Mouse (Mus musculus) hindbrain, embryonic 10.5 days (tissue): ENCODE measurements around the gene Ulk1. TPM values are rescaled to one million over a fixed set of nuclear protein-coding genes. Genes with fewer than 3 reads are reported as not detected.
"Not testable (repeated sequence)": the region's sequence is repeated elsewhere in the genome, so short reads cannot be mapped to it uniquely, and the experiment has no call there.

ENCODE experiments used
- DNase-seq: peaks from one replicate; pipeline ENCODE4 v3.0.0-alpha.2; 2017; ENCODE audit warnings: low spot score
- H3K27ac ChIP-seq: fragments of 300-500 bp; sonication (generic); 2 replicates; pipeline ENCODE4 v1.5.1; 2016; ENCODE audit warnings: mild to moderate bottlenecking, moderate library complexity
- H3K27me3 ChIP-seq: fragments of 300-500 bp; sonication (generic); 2 replicates; pipeline ENCODE4 v1.6.1; 2016; ENCODE audit warnings: mild to moderate bottlenecking; ENCODE audit not compliant: poor library complexity, insufficient read depth, severe bottlenecking
- H3K36me3 ChIP-seq: fragments of 300-500 bp; sonication (generic); 2 replicates; pipeline ENCODE4 v1.6.1; 2016; ENCODE audit warnings: mild to moderate bottlenecking, moderate library complexity
- H3K4me1 ChIP-seq: fragments of 300-500 bp; sonication (generic); replicated peaks from 2 replicates; pipeline ENCODE4 v1.6.1; 2016; ENCODE audit warnings: mild to moderate bottlenecking
- H3K4me3 ChIP-seq: fragments of 300-500 bp; sonication (generic); 2 replicates; pipeline ENCODE4 v1.5.1; 2016; ENCODE audit warnings: mild to moderate bottlenecking, moderate library complexity
- H3K9me3 ChIP-seq: fragments of 300-500 bp; sonication (generic); 2 replicates; pipeline ENCODE4 v1.6.1; 2016; ENCODE audit warnings: mild to moderate bottlenecking, moderate library complexity
- WGBS: fragments of 180-500 bp; shearing (Covaris S2); methylation state at CpG from one replicate; pipeline ENCODE4 v1.1.7; 2016; 5-methylcytosine and 5-hydroxymethylcytosine counted together
- polyA plus RNA-seq: library from polyadenylated mRNA; unstranded; fragments of >200 nt; fragmentation: Nextera tagmentation; extraction: Ambion mirVana; gene quantifications from 2 replicates; pipeline ENCODE4 v1.2.1, GENCODE M21; 2016

Ulk1 gene
- 24.5 and 28.1 TPM in 2 replicates for polyA plus RNA-seq

DNA sequence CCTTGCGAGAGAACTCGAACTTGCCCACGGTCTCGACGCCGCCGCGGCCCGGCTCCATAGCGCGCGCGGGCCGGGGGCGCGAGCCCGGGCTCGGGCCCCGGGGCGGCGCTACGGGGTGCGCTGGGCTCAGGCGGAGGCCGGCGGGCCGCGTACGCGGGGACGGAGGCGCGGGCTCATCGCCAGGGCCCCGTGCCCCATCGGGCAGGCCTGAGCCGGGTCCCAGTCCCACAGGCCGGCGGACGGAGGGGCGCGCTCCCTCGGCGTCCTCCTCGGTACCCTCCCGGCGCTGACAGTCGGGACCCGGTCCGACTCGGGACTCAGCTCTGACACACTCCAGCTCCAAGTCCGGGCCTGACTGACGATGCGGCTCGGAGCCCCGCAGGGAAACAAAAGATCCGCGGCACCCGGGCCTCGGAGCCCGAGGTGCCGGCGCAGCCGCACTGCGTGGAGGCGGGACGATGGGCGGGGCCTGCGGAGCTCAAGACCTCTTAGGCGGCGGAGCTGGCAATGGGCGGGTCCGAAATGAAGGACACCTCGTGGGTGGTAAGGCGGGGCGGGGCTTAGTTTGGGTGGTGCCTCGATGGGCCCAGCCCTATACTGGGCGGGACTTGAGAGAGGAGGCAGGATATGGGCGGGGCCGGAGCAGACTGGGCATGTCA lies at the start of gene Ulk1:
Gene Ulk1, minus strand, starts transcription at position 431 of the 659 bp plus-strand sequence.
- Histone ChIP-seq H3K27ac (peak within 1 kb of the TSS; percentile 97), H3K27me3 (no peaks in the 10 kb centered on the region), H3K36me3 (peaks cover 27% of the 10 kb centered on the region), H3K4me3 (peak within 1 kb of the TSS; percentile 93), H3K4me1 (peaks cover 41% of the 10 kb centered on the region), H3K9me3 (no peaks in the 10 kb centered on the region)
- DNase-seq = peak; percentile 99
- WGBS = under 1% methylated on average over 80 of the region's 80 CpGs

DNA sequence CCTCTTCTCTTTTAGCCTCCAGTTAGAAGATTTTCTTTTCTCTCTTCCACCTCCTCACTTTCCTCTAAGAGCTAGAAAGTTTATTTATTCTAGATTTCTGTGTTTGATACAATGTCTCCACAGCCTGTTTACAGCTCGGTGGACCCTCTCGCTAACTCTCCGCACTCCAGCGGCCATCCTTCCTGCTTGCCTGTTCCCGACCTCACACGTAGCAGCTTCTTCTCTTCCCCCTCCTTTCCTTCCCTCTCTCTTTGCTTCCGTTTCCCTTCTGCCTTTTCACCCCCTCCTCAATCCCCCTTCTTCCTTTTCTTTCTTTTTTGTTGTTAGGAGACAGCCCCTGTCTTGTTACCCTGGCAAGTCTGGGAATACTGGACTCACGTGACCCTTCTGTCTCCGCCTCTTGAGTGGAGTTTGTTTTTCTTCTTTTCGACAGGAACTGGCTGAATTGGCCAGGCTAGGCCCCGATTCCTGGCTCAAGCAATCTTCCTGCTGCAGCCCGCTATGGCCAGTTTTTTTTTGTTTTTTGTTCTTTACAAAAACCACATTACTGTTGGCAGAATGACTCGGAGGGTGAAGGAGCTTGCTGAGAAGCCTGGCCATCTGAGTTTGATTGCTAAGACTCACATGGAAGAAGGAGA lies 49.2 kb upstream of the Ulk1 start:
- WGBS = 62% methylated on average over 13 of the region's 13 CpGs
- Histone ChIP-seq H3K27ac (peak overlapping the region; percentile 54), H3K36me3 (peaks cover 81% of the 10 kb centered on the region), H3K4me1 (0 out of 2 replicates have a peak, but pooled peaks cover 4% of the 10 kb centered on the region), H3K27me3 (no peaks in the 10 kb centered on the region), H3K9me3 (no peaks in the 10 kb centered on the region), H3K4me3 (no peak overlapping the region)
- peak; percentile 18 for DNase-seq

DNA sequence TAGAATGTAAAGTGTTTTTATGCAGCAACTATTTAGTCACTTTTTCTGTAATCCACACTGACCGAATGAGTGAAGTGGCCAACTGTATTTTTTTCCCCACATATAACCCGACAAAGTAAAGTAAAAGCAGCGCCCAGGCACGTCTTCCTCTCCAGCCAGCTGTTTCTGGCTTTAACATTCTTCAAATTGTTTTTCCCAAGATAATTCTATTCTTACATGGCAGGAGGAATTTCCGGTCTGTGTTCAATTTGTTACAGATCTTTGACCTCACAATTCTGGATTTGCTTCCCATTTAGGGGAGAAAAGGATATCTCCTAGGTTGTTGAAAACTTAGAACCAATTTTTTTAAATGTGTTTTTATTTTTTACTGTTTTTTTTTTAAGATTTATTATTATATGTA lies 47.2 kb upstream of the Ulk1 start:
- 82% methylated on average over 5 of the region's 5 CpGs for WGBS
- no peak for DNase-seq
- H3K27me3 ChIP-seq = no peaks in the 10 kb centered on the region
- H3K9me3 ChIP-seq = no peaks in the 10 kb centered on the region
- no peak overlapping the region for H3K27ac ChIP-seq
- no peak overlapping the region for H3K4me3 ChIP-seq
- 0 out of 2 replicates have a peak, but pooled peaks cover 4% of the 10 kb centered on the region for H3K4me1 ChIP-seq
- H3K36me3 ChIP-seq = peaks cover 79% of the 10 kb centered on the region

DNA sequence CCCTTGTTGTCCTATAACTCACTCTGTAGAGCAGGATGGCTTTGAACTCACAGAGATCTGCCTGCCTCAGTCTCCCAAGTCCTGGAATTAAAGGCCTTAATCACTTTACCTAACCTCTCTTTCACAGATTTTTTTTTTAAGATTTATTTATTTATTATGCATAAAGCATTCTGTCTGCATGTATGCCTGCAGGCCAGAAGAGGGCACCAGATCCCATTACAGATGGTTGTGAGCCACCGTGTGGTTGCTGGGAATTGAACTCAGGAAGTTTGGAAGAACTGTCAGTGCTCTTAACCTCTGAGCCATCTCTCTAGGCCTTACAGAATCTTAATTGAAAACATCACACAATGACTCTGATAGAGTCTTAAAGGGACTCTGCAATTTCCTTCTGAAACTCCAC lies 43.1 kb upstream of the Ulk1 start:
- H3K4me1 ChIP-seq = no peaks in the 10 kb centered on the region
- H3K27ac ChIP-seq = no peak overlapping the region
- DNase-seq = no peak
- H3K4me3 ChIP-seq = no peak overlapping the region
- peaks cover 83% of the 10 kb centered on the region for H3K36me3 ChIP-seq
- H3K9me3 ChIP-seq = no peaks in the 10 kb centered on the region
- H3K27me3 ChIP-seq = no peaks in the 10 kb centered on the region
- 78% methylated on average over 1 of the region's 1 CpGs for WGBS

DNA sequence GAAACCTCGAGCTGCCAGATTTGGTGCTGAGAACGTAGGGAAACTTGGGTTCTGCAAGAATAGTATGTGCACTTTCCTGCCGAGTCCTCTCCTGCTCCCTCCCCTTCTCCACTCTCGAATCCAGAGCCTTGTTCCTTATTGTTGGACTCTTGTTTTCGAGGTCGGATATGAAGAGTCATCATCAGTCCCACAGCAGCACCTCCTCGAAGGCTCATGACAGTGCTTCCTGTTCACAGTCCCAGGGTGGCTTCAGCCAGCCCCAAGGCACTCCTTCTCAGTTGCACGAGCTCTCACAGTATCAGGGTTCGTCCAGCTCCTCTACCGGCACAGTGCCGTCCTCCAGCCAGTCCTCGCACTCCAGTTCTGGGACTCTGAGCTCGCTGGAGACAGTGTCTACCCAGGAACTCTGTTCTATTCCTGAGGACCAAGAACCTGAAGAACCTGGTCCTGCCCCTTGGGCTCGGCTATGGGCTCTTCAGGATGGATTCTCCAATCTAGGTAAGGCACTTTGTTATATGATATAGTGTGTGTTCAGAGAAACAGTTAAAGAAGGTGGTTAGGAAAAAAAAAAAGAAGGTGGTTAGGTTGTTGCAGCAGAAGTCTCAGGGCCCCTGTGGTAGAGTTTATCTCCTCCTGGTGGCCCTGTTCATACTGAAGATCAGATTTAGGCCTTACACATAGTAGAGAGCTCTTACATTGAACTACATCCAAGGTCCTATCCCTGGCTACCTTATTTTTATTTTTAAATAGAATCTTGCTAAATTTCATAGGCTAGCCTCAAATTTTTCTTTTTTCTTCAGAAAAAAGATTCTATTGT lies 31.4 kb upstream of the Ulk1 start:
- Histone ChIP-seq H3K27me3 (no peaks in the 10 kb centered on the region), H3K9me3 (no peaks in the 10 kb centered on the region), H3K27ac (no peak overlapping the region), H3K4me1 (peaks cover 24% of the 10 kb centered on the region), H3K36me3 (peaks cover 53% of the 10 kb centered on the region), H3K4me3 (peak overlapping the region; percentile 80)
- 93% methylated on average over 14 of the region's 14 CpGs for WGBS
- no peak for DNase-seq

DNA sequence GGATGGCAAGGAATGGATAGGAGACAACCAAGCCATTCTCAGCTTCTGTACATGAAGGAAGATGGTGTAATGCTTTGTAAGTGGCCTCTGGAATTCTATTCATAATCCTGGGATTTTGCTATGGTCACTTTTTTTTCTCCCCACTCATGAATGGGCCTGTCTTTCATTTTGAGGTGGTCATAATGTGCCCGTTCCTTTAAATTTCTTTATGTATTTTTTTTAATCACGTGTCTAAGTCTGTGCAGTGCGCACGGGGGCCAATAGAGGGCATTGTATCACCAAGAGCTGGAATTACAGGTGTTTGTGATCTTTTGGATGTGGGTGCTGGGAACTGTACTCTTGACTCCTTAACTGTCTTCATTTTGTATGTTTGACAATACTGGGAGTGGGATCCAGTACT lies 30.6 kb upstream of the Ulk1 start:
- Histone ChIP-seq H3K4me1 (peaks cover 24% of the 10 kb centered on the region), H3K27ac (peak overlapping the region; percentile 91), H3K9me3 (no peaks in the 10 kb centered on the region), H3K4me3 (peak overlapping the region; percentile 80), H3K36me3 (peaks cover 46% of the 10 kb centered on the region), H3K27me3 (no peaks in the 10 kb centered on the region)
- peak; percentile 38 for DNase-seq
- 10% methylated on average over 4 of the region's 4 CpGs for WGBS

DNA sequence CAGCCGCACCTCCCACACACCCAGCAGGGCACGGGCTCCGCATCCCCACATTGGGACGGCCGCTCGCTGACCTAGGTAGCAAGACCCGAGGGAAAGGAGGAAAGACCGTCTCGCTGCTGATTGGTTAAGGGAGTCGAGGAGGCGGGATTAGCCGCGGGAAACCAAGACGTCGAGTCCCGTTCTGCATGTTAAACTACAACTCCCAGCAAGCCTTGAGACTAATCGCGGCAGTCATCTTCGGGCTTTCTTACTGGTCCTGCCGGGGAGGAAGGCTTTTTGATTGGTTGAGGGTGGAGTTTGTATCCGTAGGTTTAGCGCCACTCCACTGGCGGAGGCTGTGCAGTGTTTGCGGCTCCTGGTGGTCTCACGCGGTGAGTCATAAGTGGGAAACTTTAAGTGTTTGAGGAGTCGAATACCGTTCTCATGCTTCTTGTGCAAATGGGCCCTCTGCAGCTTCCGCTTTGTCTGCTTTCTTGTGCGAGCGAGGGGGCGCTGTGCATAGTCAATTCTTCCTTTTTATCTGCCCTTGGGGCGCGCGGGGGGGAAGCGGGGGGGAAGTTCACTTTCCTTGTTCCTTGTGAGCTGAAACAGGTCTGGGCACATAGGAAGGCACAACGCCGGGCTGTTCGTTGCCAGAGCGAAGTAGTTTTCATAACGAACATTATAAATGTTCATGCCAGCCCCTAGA lies 29.9 kb upstream of the Ulk1 start, which contains the start of the genes Hscb and Chek2:
Gene Hscb, minus strand, starts transcription at position 100 of the 688 bp plus-strand sequence.
Gene Chek2, plus strand, starts transcription at position 302 of the 688 bp plus-strand sequence.
- Histone ChIP-seq H3K36me3 (peaks cover 43% of the 10 kb centered on the region), H3K4me1 (peaks cover 24% of the 10 kb centered on the region), H3K27me3 (no peaks in the 10 kb centered on the region), H3K9me3 (no peaks in the 10 kb centered on the region), H3K4me3 (peak within 1 kb of the TSS; percentile 80), H3K27ac (peak within 1 kb of the TSS; percentile 91)
- under 1% methylated on average over 41 of the region's 41 CpGs for WGBS
- peak; percentile 97 for DNase-seq

DNA sequence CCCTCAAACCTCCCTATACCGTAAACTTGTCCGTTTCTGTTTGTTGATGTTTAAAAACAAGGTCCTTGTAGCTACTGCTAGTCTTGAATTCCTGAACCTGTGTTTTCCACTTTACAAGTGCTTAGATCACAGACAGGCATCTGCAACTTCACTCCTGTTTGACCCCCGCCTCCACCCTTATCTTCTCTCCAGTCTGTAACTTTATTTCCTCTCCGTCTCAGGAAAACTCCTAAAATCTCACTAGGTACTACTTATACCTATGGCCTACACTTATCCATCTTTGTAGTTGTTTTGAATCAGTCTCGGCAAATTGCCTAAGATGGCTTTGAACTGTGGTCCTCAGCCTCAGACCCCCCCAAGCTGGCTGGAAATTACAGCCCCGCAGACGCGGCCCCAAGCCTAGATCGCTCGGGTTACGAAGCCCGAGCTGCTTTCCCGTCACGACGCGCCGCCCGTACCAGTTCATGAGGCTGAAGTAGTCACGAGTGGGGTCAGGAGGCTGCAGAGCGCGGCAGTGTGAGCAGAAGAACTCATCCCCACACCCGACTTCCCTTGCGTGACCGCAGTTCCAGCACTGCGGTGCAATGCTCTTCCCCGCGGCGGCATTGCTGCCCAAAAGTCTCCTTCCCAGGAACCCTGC lies 29.3 kb upstream of the Ulk1 start:
- Histone ChIP-seq H3K4me3 (peak overlapping the region; percentile 80), H3K27me3 (no peaks in the 10 kb centered on the region), H3K9me3 (no peaks in the 10 kb centered on the region), H3K4me1 (peaks cover 24% of the 10 kb centered on the region), H3K27ac (peak overlapping the region; percentile 91), H3K36me3 (peaks cover 36% of the 10 kb centered on the region)
- 7% methylated on average over 28 of the region's 28 CpGs for WGBS
- DNase-seq = no peak

DNA sequence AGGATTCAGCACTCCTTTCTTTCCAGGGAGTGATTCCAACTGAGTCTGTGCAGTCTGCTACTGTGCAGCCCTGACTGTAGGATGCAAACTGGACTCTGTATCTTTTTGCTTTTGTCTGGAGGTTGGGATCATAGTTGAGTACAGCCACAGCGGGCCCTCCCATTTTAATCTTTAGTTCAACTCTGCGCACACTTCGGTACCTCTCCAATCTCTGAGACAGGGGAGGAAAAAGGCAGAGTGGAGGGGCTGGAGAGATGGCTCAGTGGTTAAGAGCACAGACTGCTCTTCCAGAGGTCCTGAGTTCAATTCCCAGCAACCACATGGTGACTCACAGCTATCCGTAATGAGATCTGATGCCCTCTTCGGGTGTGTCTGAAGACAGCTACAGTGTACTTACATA lies 28.1 kb upstream of the Ulk1 start:
- H3K27ac ChIP-seq, H3K9me3 ChIP-seq, H3K27me3 ChIP-seq, DNase-seq, H3K4me3 ChIP-seq: not testable (repeated sequence)
- H3K36me3 ChIP-seq = peaks cover 29% of the 10 kb centered on the region
- WGBS = 91% methylated on average over 5 of the region's 5 CpGs
- peaks cover 24% of the 10 kb centered on the region for H3K4me1 ChIP-seq

DNA sequence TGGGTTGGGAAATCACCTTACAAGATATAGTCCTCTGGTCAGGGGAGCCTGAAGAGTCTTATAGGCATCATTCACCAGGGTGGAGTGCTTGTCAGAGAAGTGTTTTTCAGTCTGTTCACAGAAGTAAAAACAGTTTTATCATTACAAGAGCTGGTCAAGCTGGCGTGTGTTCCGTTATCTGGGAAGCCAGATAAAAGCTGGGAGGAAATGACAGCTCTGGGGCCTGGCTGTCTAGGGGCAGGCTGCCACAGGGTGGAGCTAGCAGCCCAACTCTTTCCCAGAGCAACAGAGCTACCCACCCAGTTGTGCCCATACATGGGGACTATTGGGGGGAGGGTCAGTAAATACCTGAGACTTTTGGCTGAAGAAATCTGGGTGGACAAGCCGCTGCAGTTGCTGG lies 26.1 kb upstream of the Ulk1 start:
- 41% methylated on average over 3 of the region's 3 CpGs for WGBS
- Histone ChIP-seq H3K36me3 (peaks cover 14% of the 10 kb centered on the region), H3K4me1 (peaks cover 20% of the 10 kb centered on the region), H3K27ac (no peak overlapping the region), H3K4me3 (no peak overlapping the region), H3K9me3 (no peaks in the 10 kb centered on the region), H3K27me3 (no peaks in the 10 kb centered on the region)
- peak; percentile 29 for DNase-seq

DNA sequence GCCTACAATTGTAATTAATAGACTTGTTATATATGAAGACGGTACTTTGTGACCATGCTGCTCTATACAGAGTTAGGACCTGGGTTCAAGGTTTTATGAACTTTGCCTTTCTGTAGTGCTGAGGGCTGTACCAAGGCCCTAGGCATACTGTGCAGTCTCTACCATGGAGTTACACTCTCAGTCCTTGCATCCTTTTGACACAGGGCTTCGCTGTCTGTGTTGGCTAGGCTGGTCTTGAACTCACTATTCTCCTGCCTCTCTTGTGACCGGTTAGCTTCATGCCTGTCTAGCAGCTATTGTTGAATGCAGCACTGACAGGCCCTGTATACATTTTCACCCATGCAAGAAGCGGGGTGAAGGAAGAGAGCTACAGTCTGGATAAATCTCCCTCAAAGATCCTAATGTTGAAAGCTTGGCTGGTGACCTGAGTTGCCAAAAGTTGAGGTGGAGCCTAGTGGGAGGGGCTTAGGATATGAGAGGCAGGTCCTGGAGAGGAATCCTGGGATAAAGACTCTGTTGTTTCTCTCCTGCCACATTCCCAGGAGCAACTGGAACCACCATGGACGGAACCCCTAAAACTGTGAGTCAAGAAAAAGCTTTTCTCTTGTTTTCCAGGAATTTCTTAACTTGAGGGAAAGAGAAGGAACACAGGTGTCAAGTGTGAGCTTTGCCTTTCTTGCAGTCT lies 21.3 kb upstream of the Ulk1 start:
- 89% methylated on average over 5 of the region's 5 CpGs for WGBS

More for the DNA sequence above, 21.3 kb upstream of the Ulk1 start:
- DNase-seq = no peak
- H3K27me3 ChIP-seq = no peaks in the 10 kb centered on the region
- H3K4me1 ChIP-seq = no peaks in the 10 kb centered on the region
- peaks cover 17% of the 10 kb centered on the region; the same call in 1 of the 2 replicates for H3K36me3 ChIP-seq
- no peak overlapping the region for H3K27ac ChIP-seq
- H3K9me3 ChIP-seq = no peaks in the 10 kb centered on the region
- H3K4me3 ChIP-seq = no peak overlapping the region
